Comparison of ENCODE assay signal across 8 mouse cellular contexts in the genomic region with DNA sequence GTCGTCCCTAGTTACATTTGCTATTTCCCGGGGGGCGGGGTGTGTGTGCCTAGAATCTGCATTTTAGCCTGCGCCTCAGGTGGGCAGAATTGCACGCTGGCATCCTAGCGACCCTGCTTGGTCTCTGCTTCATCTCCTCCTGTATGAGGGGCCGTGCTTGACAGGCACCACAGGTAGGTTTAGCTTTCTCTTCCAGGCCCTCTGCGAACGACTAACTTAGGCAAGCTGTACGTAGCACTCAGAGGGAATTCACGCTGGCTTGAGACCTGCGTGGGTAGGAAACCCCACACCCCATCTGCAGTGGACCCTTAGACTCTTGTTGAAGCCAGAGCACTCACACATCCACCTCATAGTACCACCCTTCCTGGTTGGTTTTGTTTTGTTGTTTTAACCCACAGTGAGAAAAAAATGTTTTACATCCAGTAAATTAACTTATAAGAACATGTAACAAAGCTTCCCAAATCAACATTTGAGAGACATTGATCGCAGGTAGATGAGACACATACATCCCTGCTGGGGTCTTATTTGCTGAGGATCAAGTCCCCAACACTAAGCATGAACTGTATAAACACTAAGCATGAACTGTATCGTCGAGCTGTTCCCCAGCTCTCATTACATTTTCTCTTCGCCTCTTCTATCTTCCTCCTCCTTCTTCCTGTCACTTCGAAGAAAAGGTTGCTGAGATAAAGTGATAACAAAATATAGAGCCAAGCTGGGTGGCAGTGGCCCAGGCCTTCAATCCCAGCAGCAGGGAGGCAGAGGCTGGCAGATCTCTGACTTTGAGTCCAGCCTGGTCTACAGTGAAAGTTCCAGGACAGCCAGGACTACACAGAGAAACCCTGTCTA. TPM values are rescaled to one million over a fixed set of nuclear protein-coding genes. Genes with fewer than 3 reads are reported as not detected.
DNase-seq lines count a peak whose midpoint lies in the region; ATAC-seq and TF ChIP-seq lines count a peak whose summit lies in the region.

No protein-coding gene starts in this region.

- peak; percentile 54 for DNase-seq in cerebellum, adult 9-10 months
- DNase-seq in cerebellum, adult 11 months = no peak
- no peak for DNase-seq in testis, postnatal 14 days (ENCODE audit: low spot score)
- DNase-seq in adrenal gland, adult (ENCODE audit: inconsistent age in 2 of 2, low spot score in 1 of 2) = no peak
- no peak for DNase-seq in gastrocnemius, adult 18-20 months (ENCODE audit: low spot score)
- no peak for DNase-seq in testis, postnatal 10 days (ENCODE audit: low spot score)

- TF ChIP-seq POLR2A in testis, adult 2 months (IDR thresholded peaks at IDR 0.05; ENCODE audit: control insufficient read depth, low read depth, low read length) = no peak

- peak overlapping the region; percentile 90 for H3K4me3 ChIP-seq in testis, adult 2 months (ENCODE audit: control insufficient read depth, low read depth, low read length)
- H3K4me3 ChIP-seq in liver, embryonic 12.5 days = peak overlapping the region; percentile 62

- no peak for TF ChIP-seq CTCF in testis, adult 2 months (IDR thresholded peaks at IDR 0.05; ENCODE audit: control insufficient read depth, insufficient read depth, insufficient replicate concordance, low read depth, low read length)

- H3K9ac ChIP-seq in liver, embryonic 12.5 days = peak overlapping the region; percentile 79

- 21% methylated on average over 17 of the region's 17 CpGs for WGBS in liver, embryonic 12.5 days (ENCODE audit: insufficient replicate concordance)

- H3K36me3 ChIP-seq in testis, adult 2 months (ENCODE audit: control insufficient read depth, insufficient read depth, low read length) = no peaks in the 10 kb centered on the region
- H3K36me3 ChIP-seq in liver, embryonic 12.5 days = peaks cover 15% of the 10 kb centered on the region; the same call in 1 of the 2 replicates

- no peaks in the 10 kb centered on the region for H3K27me3 ChIP-seq in testis, adult 2 months (ENCODE audit: control insufficient read depth, insufficient read depth, low read length)
- H3K27me3 ChIP-seq in liver, embryonic 12.5 days (replicated peaks) = peaks cover 10% of the 10 kb centered on the region

- H3K4me1 ChIP-seq in testis, adult 2 months (ENCODE audit: control insufficient read depth, insufficient read depth, low read length) = peaks cover 38% of the 10 kb centered on the region
- H3K4me1 ChIP-seq in liver, embryonic 12.5 days = peaks cover 66% of the 10 kb centered on the region

- H3K27ac ChIP-seq in testis, adult 2 months (ENCODE audit: control insufficient read depth, insufficient read depth, low read depth, low read length) = peak overlapping the region; percentile 89
- H3K27ac ChIP-seq in liver, embryonic 12.5 days = peak overlapping the region; percentile 94

- ATAC-seq in liver, embryonic 12.5 days = no peak

- H3K9me3 ChIP-seq in liver, embryonic 12.5 days (replicated peaks) = no peaks in the 10 kb centered on the region

- peak overlapping the region; percentile 85 for H3K4me2 ChIP-seq in liver, embryonic 12.5 days

RNA-seq across cellular contexts. Expression of gene Sp2, which starts 4.1 kb away (rescaled TPM):
- polyA plus RNA-seq in testis, adult 2 months (2012; rRNA removed) = 16.4 and 17.9 TPM in 2 replicates
- polyA plus RNA-seq in liver, embryonic 12.5 days (2016; fragmentation: Nextera tagmentation; extraction: Ambion mirVana) = 15.5 and 18.5 TPM in 2 replicates
- 10 to 100 TPM; 11.2 TPM for total RNA-seq in gastrocnemius, adult 18-20 months (2021)

RNA-seq across cellular contexts. Expression of gene Sp6, which starts 34.6 kb away (rescaled TPM):
- polyA plus RNA-seq in testis, adult 2 months (2012; rRNA removed) = 0.22 and 0.32 TPM in 2 replicates
- polyA plus RNA-seq in liver, embryonic 12.5 days (2016; fragmentation: Nextera tagmentation; extraction: Ambion mirVana) = 0.15 and 0.19 TPM in 2 replicates
- total RNA-seq in gastrocnemius, adult 18-20 months (2021) = under 1 TPM; 0.09 to 0.14 TPM

RNA-seq across cellular contexts. Expression of gene Pnpo, which starts 34.8 kb away (rescaled TPM):
- polyA plus RNA-seq in testis, adult 2 months (2012; rRNA removed) = 3.8 and 5.4 TPM in 2 replicates
- 528 and 553 TPM in 2 replicates for polyA plus RNA-seq in liver, embryonic 12.5 days (2016; fragmentation: Nextera tagmentation; extraction: Ambion mirVana)
- 1 to 10 TPM; 7.6 to 9.0 TPM for total RNA-seq in gastrocnemius, adult 18-20 months (2021)

RNA-seq across cellular contexts. Expression of gene Prr15l, which starts 50.7 kb away (rescaled TPM):
- polyA plus RNA-seq in testis, adult 2 months (2012; rRNA removed) = 2.1 and 4.0 TPM in 2 replicates
- polyA plus RNA-seq in liver, embryonic 12.5 days (2016; fragmentation: Nextera tagmentation; extraction: Ambion mirVana) = 2.4 and 3.2 TPM in 2 replicates
- total RNA-seq in gastrocnemius, adult 18-20 months (2021) = not detected

RNA-seq across cellular contexts. Expression of gene Scrn2, which starts 51.1 kb away (rescaled TPM):
- polyA plus RNA-seq in testis, adult 2 months (2012; rRNA removed) = 8.9 and 9.4 TPM in 2 replicates
- polyA plus RNA-seq in liver, embryonic 12.5 days (2016; fragmentation: Nextera tagmentation; extraction: Ambion mirVana) = 9.8 and 11.0 TPM in 2 replicates
- 10 to 100 TPM; 13.1 to 13.2 TPM for total RNA-seq in gastrocnemius, adult 18-20 months (2021)

Comparison
In these comparisons a context has a peak if more than half of its experiments do, and no peak if none do; other contexts are left out.
1. RNA of gene Pnpo, which starts 34.8 kb away (polyA plus RNA-seq): 528 to 553 TPM in liver, embryonic 12.5 days; 3.8 to 5.4 TPM in testis, adult 2 months; every median in the first group is over 10 times any median in the second.